ENCODE assay signal across 20 mouse cellular contexts in genomic region chr5:117682226-117682625, GRCm38 (mm10).
DNase-seq lines count a peak whose midpoint lies in the region; ATAC-seq and TF ChIP-seq lines count a peak whose summit lies in the region.
"Had no signal": no experiment of that assay in that cellular context is flagged by ENCODE, and none has a peak within 500 bp of the region (broad histone marks: within the 10 kb centered on the region; RNA-seq: fewer than 3 reads in every experiment).

No protein-coding gene starts in this region.

- H3K9me3 ChIP-seq in CH12.LX (replicated peaks; ENCODE audit: low read length) (no peaks in the 10 kb centered on the region), MEL (replicated peaks; ENCODE audit: insufficient read depth, low read length) (no peaks in the 10 kb centered on the region)

- H3K27me3 ChIP-seq in CH12.LX (replicated peaks) (no peaks in the 10 kb centered on the region), MEL (ENCODE audit: control insufficient read depth in 1 of 2, insufficient read depth in 2 of 2, low read length in 2 of 2) (no peaks in the 10 kb centered on the region)

- TF ChIP-seq EP300 in CH12.LX (IDR thresholded peaks at IDR 0.05; ENCODE audit: low read length) (no peak), MEL (IDR thresholded peaks at IDR 0.05; ENCODE audit: low read depth in 1 of 2, low read length in 2 of 2) (no peak)

- H3K4me2 ChIP-seq in CH12.LX (ENCODE audit: insufficient read depth, low read depth, poor library complexity, severe bottlenecking) = no peak overlapping the region

- no peak for TF ChIP-seq POLR2A in CH12.LX (IDR thresholded peaks at IDR 0.05; ENCODE audit: low read depth, low read length)
- no peak for TF ChIP-seq POLR2A in MEL (IDR thresholded peaks at IDR 0.05; ENCODE audit: control insufficient read depth in 1 of 2, insufficient read depth in 1 of 2, low read depth in 1 of 2, low read length in 2 of 2, poor library complexity in 1 of 2)

- dilution Hi-C loops in CH12.LX (cut with MboI; ENCODE audit: extremely low pct_ligation_motif_present, extremely low pct_unique_long_range_greater_than_20kb, low sequenced_read_pairs) = no loop called here

- no peaks in the 10 kb centered on the region for H3K36me3 ChIP-seq in CH12.LX (replicated peaks in 1 of 2; ENCODE audit: control insufficient read depth in 1 of 2, insufficient read depth in 1 of 2, low read length in 1 of 2)
- H3K36me3 ChIP-seq in MEL (ENCODE audit: control insufficient read depth in 1 of 2, insufficient read depth in 2 of 2, low read length in 2 of 2) = no peaks in the 10 kb centered on the region
- H3K36me3 ChIP-seq: G1E had no signal

- H3K9ac ChIP-seq in CH12.LX (ENCODE audit: insufficient read depth, low read depth) = no peak overlapping the region
- no peak overlapping the region for H3K9ac ChIP-seq in MEL (ENCODE audit: control insufficient read depth, low read depth, low read length, poor library complexity, severe bottlenecking)

- TF ChIP-seq CTCF in CH12.LX (conservative IDR thresholded peaks at IDR 0.05 in 1 of 2, IDR thresholded peaks at IDR 0.05 in 1 of 2; ENCODE audit: low read depth in 2 of 2, low read length in 2 of 2) (no peak), MEL (IDR thresholded peaks at IDR 0.05 in 2 of 3, conservative IDR thresholded peaks at IDR 0.05 in 1 of 3; ENCODE audit: control insufficient read depth in 1 of 3, insufficient read depth in 1 of 3, low read depth in 2 of 3, low read length in 3 of 3, poor library complexity in 1 of 3, severe bottlenecking in 1 of 3) (no peak)

- in situ Hi-C loops in CH12.LX (cut with MboI; ENCODE audit: low pct_ligation_motif_present, low pct_unique_long_range_greater_than_20kb, low sequenced_read_pairs) = no loop called here

- no peak for DNase-seq in CH12.LX (ENCODE audit: extremely low read depth)
- no peak for DNase-seq in MEL (ENCODE audit: low read depth, low spot score)
- no peak for DNase-seq in thymus, adult 18-20 months
- DNase-seq: adrenal gland, adult 2 months; adrenal gland, adult 8-10 months; adrenal gland, postnatal 10 days; adrenal gland, postnatal 14 days; adrenal gland, postnatal 25 days; adrenal gland, postnatal 36 days; B cell, adult 2 months; cerebellum, adult 11 months; cerebellum, adult 11-12 months; cerebellum, adult 18-20 months; cerebellum, adult 2 months; cerebellum, adult 8-10 months had no signal

- no peaks in the 10 kb centered on the region for H3K4me1 ChIP-seq in CH12.LX (ENCODE audit: control insufficient read depth in 1 of 2, insufficient read depth in 2 of 2)
- H3K4me1 ChIP-seq in MEL (ENCODE audit: control insufficient read depth in 1 of 2, insufficient read depth in 2 of 2, low read length in 2 of 2) = no peaks in the 10 kb centered on the region

- H3K4me3 ChIP-seq in CH12.LX (replicated peaks in 1 of 3; ENCODE audit: low read depth in 2 of 3, low read length in 2 of 3, poor library complexity in 1 of 3) (no peak overlapping the region), MEL (ENCODE audit: control insufficient read depth in 1 of 2, insufficient read depth in 1 of 2, low read depth in 2 of 2, low read length in 2 of 2) (no peak overlapping the region)

- no peak for ATAC-seq in megakaryocyte, adult 5-6 weeks (ENCODE audit: poor library complexity, severe bottlenecking)
- ATAC-seq: activated CD4-positive, CD25-positive, alpha-beta regulatory T cell, adult 4 months; CD4-positive, CD25-positive, alpha-beta regulatory T cell, adult 4 months; Patski had no signal

- H3K27ac ChIP-seq in CH12.LX (ENCODE audit: insufficient read depth, low read depth) (no peak overlapping the region), MEL (ENCODE audit: control insufficient read depth, low read depth, low read length) (no peak overlapping the region)

- TF ChIP-seq RAD21 in CH12.LX (IDR thresholded peaks at IDR 0.05; ENCODE audit: low read depth, low read length) (no peak), MEL (IDR thresholded peaks at IDR 0.05; ENCODE audit: low read depth, low read length) (no peak)

- H3K79me2 ChIP-seq in CH12.LX (replicated peaks; ENCODE audit: control insufficient read depth, extremely low read depth, insufficient read depth, poor library complexity, severe bottlenecking) = no peaks in the 10 kb centered on the region
- no peaks in the 10 kb centered on the region for H3K79me2 ChIP-seq in MEL (ENCODE audit: control insufficient read depth, insufficient read depth, low read length, poor library complexity)

TF ChIP-seq in CH12.LX, 34 proteins besides CTCF, POLR2A, EP300 and RAD21:
- TF ChIP-seq BHLHE40 (IDR thresholded peaks at IDR 0.05; ENCODE audit: low read depth, low read length) (no peak), ZKSCAN1 (IDR thresholded peaks at IDR 0.05; ENCODE audit: borderline replicate concordance, low read depth, low read length) (peak; percentile 96)

TF ChIP-seq in MEL, 35 proteins besides CTCF, POLR2A, EP300 and RAD21:
- no peak for TF ChIP-seq KAT2A (conservative IDR thresholded peaks at IDR 0.05; ENCODE audit: low read depth, low read length)
- peak; percentile 91 for TF ChIP-seq ZKSCAN1 (IDR thresholded peaks at IDR 0.05; ENCODE audit: low read depth, low read length)
TF ChIP-seq in MEL: peak in this region for 1.

Comparison
In these comparisons a context has a peak if more than half of its experiments do, and no peak if none do; other contexts are left out.
1. Of the 35 proteins assayed by ChIP-seq in both MEL and CH12.LX: peak only in MEL: none; only in CH12.LX: none; in both: ZKSCAN1; in neither: 34.